Mouse (Mus musculus) cerebellum, postnatal 25 days (tissue): ENCODE results near the gene Strbp.

ENCODE experiments used
- DNase-seq, 2 experiments: peaks; one replicate each; pipeline ENCODE4 v3.0.0; 2021; ENCODE audit warnings: mixed read lengths in 2 of 2

Gene Strbp

GRCm38 (mm10) chr2:37702301-37703172 is 1.1 kb downstream of the Strbp start:
- peak in 1 of 2 experiments; percentile 51 for DNase-seq

- DNase-seq, result no peak
These were observed 14.5 kb downstream of the Strbp start for GRCm38 (mm10) chr2:37689064-37689615.

- DNase-seq, result no peak
These were observed 16.6 kb downstream of the Strbp start for GRCm38 (mm10) chr2:37687031-37687430.

GRCm38 (mm10) chr2:37684864-37685263 is 18.8 kb downstream of the Strbp start:
- no peak for DNase-seq

GRCm38 (mm10) chr2:37682197-37682811 is 21.4 kb downstream of the Strbp start:
- peak; percentile 18 to 36 for DNase-seq

GRCm38 (mm10) chr2:37651086-37651485 is 52.6 kb downstream of the Strbp start:
- DNase-seq, result no peak

GRCm38 (mm10) chr2:37649590-37649989 is 54.1 kb downstream of the Strbp start:
- no peak for DNase-seq

- no peak for DNase-seq
These were observed 54.7 kb downstream of the Strbp start for GRCm38 (mm10) chr2:37648966-37649365.

GRCm38 (mm10) chr2:37623343-37623742 is 80.3 kb downstream of the Strbp start:
- no peak for DNase-seq

- DNase-seq, result no peak
These were observed 115.7 kb downstream of the Strbp start for GRCm38 (mm10) chr2:37587919-37588318.

GRCm38 (mm10) chr2:37578185-37578584 is 125.5 kb downstream of the Strbp start:
- DNase-seq, result no peak

- peak; percentile 54 to 65 for DNase-seq
These were observed 127.0 kb downstream of the Strbp start for GRCm38 (mm10) chr2:37576661-37577060.

- no peak for DNase-seq
These were observed 131.5 kb downstream of the Strbp start for GRCm38 (mm10) chr2:37572141-37572540.

GRCm38 (mm10) chr2:37570703-37571102 is 133.0 kb downstream of the Strbp start:
- DNase-seq, result no peak

- DNase-seq, result peak in 1 of 2 experiments; percentile 49
These were observed 133.8 kb downstream of the Strbp start for GRCm38 (mm10) chr2:37569888-37570287.

GRCm38 (mm10) chr2:37566035-37566434 is 137.6 kb downstream of the Strbp start:
- DNase-seq, result no peak

- no peak for DNase-seq
These were observed 138.1 kb downstream of the Strbp start for GRCm38 (mm10) chr2:37565579-37565978.

- DNase-seq, result peak in 1 of 2 experiments; percentile 32
These were observed 147.3 kb downstream of the Strbp start for GRCm38 (mm10) chr2:37556366-37556765.

GRCm38 (mm10) chr2:37549346-37550012 is 154.2 kb downstream of the Strbp start:
- peak; percentile 35 to 60 for DNase-seq

GRCm38 (mm10) chr2:37531639-37532038 is 172.0 kb downstream of the Strbp start:
- DNase-seq, result no peak

- DNase-seq, result no peak
These were observed 172.9 kb downstream of the Strbp start for GRCm38 (mm10) chr2:37530766-37531165.

GRCm38 (mm10) chr2:37529397-37529796 is 174.3 kb downstream of the Strbp start:
- DNase-seq, result no peak

GRCm38 (mm10) chr2:37527587-37527986 is 176.1 kb downstream of the Strbp start:
- no peak for DNase-seq
